Mouse (Mus musculus): ENCODE data around the gene Adh7. TPM values are rescaled to one million over a fixed set of nuclear protein-coding genes. Genes with fewer than 3 reads are reported as not detected.
A peak's percentile ranks its signal among the peaks of the same experiment; 100 is the strongest.

Adh7 gene
- total RNA-seq (2021) = under 1 TPM in 1 of 2 experiments, not detected in 1; 0.10 TPM
- long read RNA-seq = 0 reads

- no peak for DNase-seq (ENCODE audit: low spot score in 2 of 2)
These were observed at the start of gene Adh7 for GRCm38 (mm10) chr3:138217631-138218264. Adh7 (plus strand) TSS chr3:138217760.

- DNase-seq (ENCODE audit: low spot score in 2 of 2) = no peak
These were observed 44.3 kb upstream of the Adh7 start for GRCm38 (mm10) chr3:138173291-138173690.

GRCm38 (mm10) chr3:138175551-138175950, 42.0 kb upstream of the Adh7 start:
- DNase-seq (ENCODE audit: low spot score in 2 of 2) = no peak

- no peak for DNase-seq (ENCODE audit: low spot score in 2 of 2)
These were observed 35.5 kb upstream of the Adh7 start for GRCm38 (mm10) chr3:138182019-138182418.

DNA sequence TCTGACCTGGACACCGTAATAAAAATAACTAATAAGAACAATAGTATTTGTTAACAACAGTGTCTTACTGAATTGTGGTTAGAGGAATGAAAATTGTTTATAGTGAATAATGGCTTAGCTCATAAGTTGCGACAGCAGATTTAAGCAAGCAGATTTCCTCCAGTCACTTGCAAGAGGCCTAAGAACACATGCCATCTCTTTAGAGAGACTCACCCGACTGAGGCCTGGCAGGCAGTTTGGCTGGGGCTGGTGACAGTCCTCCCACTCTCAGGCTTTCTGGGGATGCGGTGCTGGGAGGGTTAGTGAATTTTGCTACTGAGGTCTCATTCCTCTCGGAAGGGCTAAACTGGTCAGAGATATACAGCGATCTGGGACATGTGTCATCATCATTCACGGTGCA, 34.2 kb upstream of the Adh7 start:
- DNase-seq (ENCODE audit: low spot score in 2 of 2) = no peak

DNA sequence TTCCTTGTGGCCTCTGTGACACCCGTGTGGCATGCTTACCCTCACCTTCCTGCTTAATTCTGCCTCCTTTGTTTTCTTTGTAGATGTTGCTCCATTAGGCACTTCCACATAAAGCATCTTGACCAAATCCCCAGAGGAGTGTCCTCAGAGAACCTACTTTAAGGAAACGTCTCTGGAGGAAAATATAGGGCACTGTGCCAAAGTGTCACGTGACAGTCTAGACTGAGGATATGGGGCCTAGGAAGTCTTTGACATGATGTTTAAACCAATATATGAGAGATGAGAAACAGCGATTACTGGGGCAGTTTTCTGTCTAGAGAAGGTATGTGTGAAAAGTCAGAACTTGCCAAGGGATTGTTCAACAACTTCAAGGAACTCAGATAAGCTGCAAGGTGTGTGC, 32.3 kb upstream of the Adh7 start:
- no peak for DNase-seq (ENCODE audit: low spot score in 2 of 2)

GRCm38 (mm10) chr3:138185995-138186930, 31.3 kb upstream of the Adh7 start:
- no peak for DNase-seq (ENCODE audit: low spot score in 2 of 2)

- DNase-seq (ENCODE audit: low spot score in 2 of 2) = no peak
These were observed 25.3 kb upstream of the Adh7 start for GRCm38 (mm10) chr3:138192260-138192659.

DNA sequence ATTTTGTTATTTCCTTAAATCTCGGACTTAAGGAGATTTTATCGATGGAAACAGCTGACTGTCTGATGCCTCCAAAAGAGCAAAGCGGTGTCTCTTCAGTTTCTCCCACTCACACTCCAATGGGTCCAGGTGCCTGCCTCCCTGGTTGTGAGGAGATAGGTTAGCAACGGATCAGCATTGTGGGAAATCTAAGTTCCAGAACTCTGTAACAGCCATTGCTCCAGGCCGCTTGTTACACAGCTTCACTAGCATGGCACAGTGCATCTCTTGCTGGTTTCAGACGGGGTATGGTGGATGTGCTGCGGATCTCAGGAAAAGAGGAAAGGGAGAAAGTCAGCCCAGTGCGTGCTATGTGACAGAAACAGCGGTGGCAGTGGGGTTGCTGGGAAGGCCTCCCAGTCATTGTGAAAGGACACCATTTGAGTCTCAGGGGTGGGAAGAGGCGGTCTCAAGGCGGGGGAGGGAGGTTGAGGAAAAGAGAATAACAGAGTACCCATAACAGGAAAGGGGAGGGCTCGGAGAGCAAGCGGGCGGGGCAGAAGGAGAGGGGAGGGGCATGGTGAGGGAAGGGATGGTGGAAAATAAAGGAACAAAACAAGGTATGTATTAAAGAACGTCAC, 23.8 kb upstream of the Adh7 start, which contains the start of gene 4930579F01Rik:
TSS of gene 4930579F01Rik (minus strand) at position 143 of the 620 bp plus-strand sequence.
- no peak for DNase-seq (ENCODE audit: low spot score in 2 of 2)

DNA sequence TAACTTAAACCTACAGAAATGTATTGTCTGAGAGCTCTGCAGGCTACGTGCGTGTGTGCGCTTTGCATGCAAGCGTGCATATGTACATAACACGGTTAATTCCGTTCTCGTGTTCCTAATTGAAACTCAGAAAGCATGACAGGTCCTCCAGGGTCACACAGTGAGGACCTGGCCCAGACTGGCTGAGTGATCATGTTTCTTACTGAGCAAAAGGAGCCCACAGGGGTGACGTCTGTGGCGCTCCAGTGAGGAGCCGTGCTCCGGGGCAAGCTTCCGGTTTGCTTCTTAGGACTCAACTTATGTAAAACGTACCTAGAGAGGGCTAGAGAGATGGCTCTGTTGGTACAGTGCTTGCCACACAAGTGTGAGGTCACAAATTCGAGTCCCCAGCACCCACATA, 20.5 kb upstream of the Adh7 start:
- DNase-seq (ENCODE audit: low spot score in 2 of 2) = no peak

DNA sequence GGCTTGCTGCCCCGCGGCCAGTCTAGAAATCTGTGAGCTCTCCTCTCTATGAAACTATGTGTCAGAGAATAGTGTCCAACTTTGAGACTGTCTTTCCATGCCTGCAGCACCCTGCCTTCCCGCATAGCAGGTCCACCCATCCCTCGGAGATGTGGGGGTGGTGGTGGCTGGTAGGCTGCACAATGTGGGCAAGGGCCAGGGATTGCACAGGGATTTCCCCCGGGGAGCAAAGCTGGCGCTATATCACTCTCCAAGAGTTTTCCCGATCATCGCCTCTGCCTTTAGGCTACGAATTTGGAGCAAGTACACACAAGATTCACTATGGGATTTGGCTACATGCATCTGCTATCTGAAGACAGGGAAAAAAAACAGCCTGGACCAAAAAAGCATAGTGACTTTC, 20.0 kb upstream of the Adh7 start:
- no peak for DNase-seq (ENCODE audit: low spot score in 2 of 2)

GRCm38 (mm10) chr3:138197973-138198721, 19.4 kb upstream of the Adh7 start:
- peak; percentile 75 to 96 for DNase-seq (ENCODE audit: low spot score in 2 of 2)

- DNase-seq (ENCODE audit: low spot score in 2 of 2) = no peak
These were observed 18.9 kb upstream of the Adh7 start for GRCm38 (mm10) chr3:138198722-138199068.

DNA sequence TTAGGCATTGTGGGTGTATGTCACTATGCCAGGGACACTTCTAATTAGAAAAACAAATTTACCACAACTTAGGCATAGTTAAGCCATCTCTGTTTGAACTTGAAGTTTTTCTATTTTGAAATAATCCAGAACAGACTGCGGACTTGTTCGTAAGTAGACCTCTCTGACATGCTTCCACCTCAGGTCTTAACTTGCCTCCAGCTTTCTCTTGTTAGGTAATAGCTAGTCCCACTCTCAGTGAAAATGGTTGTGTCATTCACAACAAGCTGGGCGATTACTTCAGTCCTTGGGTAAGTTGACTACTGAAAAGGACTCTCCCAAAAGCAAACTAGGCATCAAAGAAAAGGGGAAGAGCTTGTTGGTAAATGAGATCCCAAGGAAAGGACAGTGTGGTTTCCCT, 8.7 kb upstream of the Adh7 start:
- DNase-seq (ENCODE audit: low spot score in 2 of 2) = no peak

- DNase-seq (ENCODE audit: low spot score in 2 of 2) = no peak
These were observed 7.0 kb upstream of the Adh7 start for GRCm38 (mm10) chr3:138210432-138211075.

- no peak for DNase-seq (ENCODE audit: low spot score in 2 of 2)
These were observed 5.1 kb upstream of the Adh7 start for GRCm38 (mm10) chr3:138212431-138212951.

GRCm38 (mm10) chr3:138215395-138215989, 2.1 kb upstream of the Adh7 start:
- DNase-seq (ENCODE audit: low spot score in 2 of 2) = no peak

- no peak for DNase-seq (ENCODE audit: low spot score in 2 of 2)
These were observed 1.5 kb upstream of the Adh7 start for GRCm38 (mm10) chr3:138216091-138216490.

GRCm38 (mm10) chr3:138221116-138221515, 3.6 kb downstream of the Adh7 start:
- no peak for DNase-seq (ENCODE audit: low spot score in 2 of 2)

DNA sequence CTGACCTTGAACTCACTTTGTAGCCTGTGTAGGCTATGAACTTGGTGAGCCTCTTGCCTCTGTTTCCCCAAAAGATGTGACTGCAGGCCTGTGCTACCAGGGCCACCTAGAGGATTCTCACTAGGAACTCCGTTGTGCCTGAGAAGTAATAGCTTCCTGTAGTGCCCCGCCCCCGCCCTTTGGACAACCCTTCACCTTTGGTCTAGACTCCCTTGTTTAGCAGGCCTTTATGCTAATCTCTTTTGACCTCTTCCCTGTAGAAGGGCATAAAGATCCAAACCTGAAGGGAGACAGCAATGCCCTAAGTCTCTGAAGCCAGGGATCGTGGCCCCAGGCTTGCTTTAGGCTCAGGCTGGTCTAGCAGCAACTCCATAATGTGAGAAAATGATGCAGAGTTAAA, 5.0 kb downstream of the Adh7 start:
- DNase-seq (ENCODE audit: low spot score in 2 of 2) = no peak

Data from layer of hippocampus, adult 18-20 months (tissue).